Mouse (Mus musculus) lung, postnatal 14 days (tissue): ENCODE results near the gene Cacnb1.

Experiments
- DNase-seq: peaks from one replicate; pipeline ENCODE4 v3.0.0; 2021

Cacnb1 gene

DNA sequence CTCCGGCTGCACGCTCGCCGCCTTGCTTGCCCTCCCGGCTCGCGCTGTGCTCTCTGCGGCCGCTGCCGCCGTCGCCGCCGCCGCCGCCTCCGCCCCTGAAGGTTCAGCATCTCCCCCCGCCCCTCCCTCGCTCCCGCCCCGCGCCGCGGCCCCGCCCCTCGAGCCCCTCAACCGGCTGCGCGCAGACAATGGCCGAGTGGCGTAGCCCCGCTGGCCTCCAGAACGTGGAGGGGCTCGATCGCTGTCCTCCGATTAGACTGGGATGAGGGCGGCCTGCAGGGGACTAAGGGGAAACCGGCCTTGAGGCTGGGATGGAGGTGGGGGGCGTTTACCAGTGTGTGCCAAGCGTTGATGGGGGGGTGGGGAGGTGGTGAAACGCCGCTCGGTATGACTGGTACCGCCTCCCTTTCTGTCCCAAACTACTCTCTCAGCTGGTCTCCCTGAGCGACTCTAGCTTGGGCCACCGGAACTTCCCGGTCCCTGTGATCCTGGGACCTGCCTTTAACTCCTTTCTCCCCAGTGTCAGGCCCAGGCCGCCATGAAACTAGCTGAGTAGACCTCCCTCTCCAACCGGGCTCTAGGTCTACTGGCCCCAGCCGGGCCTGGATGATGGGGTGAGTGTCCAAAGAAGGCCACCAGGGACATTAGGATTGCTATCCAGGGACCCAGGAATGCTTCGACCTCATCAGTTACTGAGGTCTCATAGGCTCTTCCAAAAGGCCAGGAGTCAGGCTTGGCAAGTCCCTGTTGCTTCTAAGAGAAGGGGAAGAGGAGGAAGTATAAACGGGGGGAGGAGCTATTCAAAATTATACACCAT lies at the start of gene Cacnb1:
TSS of gene Cacnb1 (minus strand) at position 480 of the 817 bp plus-strand sequence.
- DNase-seq = peak; percentile 75

DNA sequence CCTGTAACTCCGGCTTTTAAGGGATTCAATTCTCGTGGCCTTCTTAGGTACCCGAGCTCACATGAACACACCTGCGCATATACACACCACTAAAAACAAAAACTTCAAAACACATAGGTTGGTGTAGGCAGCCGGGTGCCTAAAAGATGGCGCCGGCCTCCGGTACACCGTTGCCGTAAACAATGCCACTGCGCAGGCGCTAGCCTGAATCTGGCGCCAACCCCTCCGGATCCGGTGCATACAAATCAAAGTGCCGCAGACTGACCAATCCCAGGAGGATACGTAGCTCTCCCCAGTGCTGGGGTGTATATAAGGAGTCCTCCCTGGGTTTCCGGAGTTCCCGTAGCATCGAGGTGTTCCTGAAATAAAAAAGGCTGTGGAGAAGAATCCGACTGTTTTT lies 44.4 kb upstream of the Cacnb1 start:
- no peak for DNase-seq

- no peak for DNase-seq
Measured at GRCm38 (mm10) chr11:98066201-98066600, 43.4 kb upstream of the Cacnb1 start.

DNA sequence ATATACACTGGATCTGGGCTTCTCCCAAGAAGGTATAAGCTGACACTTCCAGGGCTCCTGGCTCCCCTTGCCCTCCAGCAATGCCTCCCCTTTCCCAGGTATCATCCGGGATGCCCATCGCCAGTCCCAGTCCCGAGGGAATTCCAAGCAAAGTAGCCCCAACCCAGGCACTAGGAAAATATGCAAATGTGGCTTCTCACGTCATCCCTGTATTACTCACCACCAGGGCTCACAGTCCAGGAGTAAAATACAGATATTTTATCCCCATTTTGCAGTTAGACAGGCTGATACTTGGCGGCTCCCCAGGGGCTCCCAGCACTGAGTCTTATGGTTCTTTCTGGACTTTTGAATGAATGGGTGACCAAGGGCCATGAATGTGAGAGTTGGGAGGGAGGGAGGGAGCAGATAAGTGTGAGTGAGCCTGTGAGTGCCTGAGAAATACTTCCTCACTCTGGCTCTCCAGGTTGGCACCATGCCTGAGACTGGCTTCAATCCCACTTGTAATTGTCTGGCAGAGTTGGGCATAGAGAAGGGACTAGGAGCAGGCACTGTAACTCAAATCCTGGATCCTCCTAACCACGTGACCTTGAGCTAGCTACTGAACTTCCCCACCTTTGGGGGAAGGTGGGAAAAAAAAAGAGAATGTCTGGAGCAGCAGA lies 39.2 kb upstream of the Cacnb1 start:
- DNase-seq = peak; percentile 68

DNA sequence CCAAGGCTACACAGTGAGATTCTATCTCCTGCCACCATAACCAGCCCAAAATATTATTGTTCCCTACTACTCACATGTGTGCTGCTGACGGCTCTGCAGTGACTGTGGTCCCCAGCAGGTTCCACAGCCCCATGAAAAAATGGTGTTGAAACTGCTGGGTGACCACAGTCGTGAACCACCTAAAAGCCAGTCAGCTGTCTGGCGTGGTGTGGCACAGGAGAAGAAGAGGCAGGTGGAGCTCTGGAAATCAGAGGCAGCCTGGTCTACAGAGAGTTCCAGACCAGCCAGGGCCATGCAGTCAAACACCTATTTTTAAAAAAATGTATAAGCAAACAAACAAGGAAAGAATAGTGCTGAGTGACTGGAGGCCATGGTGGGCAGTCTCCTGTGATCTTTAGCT lies 38.6 kb upstream of the Cacnb1 start:
- DNase-seq = no peak

DNA sequence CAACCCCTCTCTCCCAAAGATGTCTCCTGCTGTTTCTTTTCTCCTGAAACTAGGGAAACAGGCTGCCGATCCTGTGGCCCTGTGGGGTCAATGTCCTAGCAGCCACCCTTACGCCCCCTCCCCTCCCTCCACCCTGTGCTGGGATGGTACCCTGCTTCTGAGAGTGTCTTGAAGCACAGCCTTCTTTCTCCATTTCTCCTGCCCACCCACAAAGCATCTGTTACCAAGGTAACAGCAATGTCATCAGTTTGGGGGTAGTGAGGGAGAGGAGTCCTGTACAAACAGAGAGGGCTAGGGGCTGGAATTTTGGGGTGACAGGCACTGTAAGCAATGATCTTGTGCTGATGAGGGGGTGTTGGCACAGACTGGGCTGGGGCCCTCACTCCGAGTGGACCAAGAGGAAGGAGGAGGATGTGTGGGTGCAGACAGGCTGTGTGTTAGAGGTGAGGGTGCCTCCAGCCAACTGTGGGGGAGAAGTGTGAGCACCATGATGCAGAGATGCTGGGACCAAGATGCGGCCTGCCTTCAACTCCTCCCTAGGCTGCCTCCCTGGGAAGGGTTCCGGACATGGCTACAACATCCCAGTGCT lies 37.4 kb upstream of the Cacnb1 start:
- DNase-seq = no peak

DNA sequence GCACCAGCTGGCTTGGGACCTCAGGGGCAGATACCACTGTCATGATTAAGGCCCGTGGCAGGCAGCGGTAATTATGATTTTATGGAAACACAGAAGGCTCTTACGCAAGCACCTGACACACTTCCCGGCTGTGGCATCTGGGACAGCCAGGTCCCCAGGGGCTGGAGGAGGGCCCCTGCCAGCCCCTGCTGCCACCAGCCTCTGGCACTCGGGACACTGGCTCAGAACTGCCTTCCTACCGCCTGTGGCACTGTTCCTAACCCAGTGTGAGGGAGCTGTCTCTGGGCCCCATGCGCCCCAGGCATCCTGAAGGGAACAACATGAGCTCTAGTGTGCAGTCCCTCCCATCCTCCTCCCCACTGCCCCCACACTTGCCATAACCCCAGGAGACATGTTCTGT lies 36.8 kb upstream of the Cacnb1 start:
- no peak for DNase-seq

GRCm38 (mm10) chr11:98057998-98058397 lies 35.2 kb upstream of the Cacnb1 start:
- no peak for DNase-seq

GRCm38 (mm10) chr11:98057466-98057865 lies 34.6 kb upstream of the Cacnb1 start:
- DNase-seq = no peak

GRCm38 (mm10) chr11:98052989-98053834 lies 30.4 kb upstream of the Cacnb1 start, which contains the start of gene Stac2:
Stac2 (minus strand) TSS chr11:98053462.
- DNase-seq = peak; percentile 66

- no peak for DNase-seq
Measured at GRCm38 (mm10) chr11:98052129-98052988, 29.5 kb upstream of the Cacnb1 start.

- DNase-seq = no peak
Measured at GRCm38 (mm10) chr11:98051611-98052128, 28.8 kb upstream of the Cacnb1 start.

- no peak for DNase-seq
Measured at GRCm38 (mm10) chr11:98050940-98051339, 28.1 kb upstream of the Cacnb1 start.

DNA sequence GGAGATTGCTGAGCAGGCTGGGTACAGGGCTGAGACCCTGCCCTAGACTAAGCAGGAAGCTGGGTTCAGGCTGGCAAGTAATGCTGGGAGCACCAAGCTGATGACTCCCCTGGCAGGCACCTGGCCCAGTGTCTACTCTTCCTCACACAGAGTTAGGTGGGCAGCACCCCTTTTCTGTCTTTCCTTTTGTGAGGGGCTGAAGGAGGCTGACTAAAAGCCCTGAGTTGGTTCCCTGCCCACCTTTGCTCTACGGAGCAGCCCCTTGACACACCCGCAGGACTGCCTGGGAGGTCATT lies 27.6 kb upstream of the Cacnb1 start:
- no peak for DNase-seq

GRCm38 (mm10) chr11:98049672-98050519 lies 27.1 kb upstream of the Cacnb1 start:
- DNase-seq = no peak

DNA sequence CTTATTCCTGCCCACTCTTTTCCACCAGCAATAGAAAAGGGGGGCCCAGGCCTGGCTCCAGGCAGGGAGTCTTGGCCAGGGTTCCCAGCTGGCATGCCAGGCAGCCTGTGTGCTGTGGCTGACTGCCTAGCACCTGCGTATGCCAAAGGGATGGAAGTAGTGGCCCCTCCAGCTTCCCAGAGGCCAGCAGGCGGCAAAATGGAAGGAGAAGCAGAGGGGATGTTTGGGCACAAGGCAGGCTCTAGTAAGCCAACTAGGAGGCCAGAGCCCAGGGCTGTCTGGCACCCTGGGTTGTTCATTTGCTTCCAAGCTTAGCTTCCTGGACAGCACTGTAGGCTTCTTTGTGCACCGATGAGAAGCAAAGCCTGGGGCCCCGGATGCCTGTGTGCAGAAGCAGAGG lies 24.9 kb upstream of the Cacnb1 start:
- DNase-seq = no peak

DNA sequence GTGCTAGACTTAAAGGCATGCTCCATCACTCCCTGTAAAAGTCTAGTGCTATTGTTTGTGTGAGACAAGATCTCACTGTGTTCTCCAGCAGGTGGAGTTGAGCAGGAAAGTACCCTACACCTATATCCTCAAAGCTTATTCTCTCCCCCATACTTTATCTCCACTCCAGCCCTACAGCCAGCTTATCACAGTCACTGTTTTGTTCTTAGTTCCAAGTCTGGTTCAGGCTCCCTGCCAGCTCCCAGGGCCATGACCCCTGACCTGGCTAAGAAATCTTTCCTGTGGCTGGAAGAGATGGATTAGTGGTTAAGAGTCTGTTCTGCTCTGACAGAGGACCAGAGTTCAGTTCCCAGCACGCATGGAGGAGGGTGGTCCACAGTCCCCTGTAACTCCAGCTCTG lies 23.6 kb upstream of the Cacnb1 start:
- DNase-seq = no peak

DNA sequence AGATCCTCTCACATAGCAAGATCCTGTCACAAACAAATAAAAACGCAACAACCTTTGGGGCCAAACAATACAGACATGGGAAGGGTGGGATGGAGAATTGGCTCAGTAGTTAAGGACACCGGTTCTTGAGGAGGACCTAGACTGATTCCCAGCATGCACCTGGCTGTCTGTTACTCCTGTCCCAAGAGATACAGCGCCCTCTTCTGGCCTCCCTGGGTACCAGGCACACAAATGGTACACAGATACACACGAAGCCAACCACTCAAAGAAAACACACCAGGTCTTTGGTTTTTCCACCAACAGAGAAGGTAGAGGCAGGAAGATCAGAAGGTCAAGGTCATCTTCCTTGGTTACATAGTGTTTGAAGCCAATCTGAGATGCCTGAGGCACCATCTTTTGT lies 22.8 kb upstream of the Cacnb1 start:
- DNase-seq = no peak

- DNase-seq = no peak
Measured at GRCm38 (mm10) chr11:98044074-98044473, 21.2 kb upstream of the Cacnb1 start.

DNA sequence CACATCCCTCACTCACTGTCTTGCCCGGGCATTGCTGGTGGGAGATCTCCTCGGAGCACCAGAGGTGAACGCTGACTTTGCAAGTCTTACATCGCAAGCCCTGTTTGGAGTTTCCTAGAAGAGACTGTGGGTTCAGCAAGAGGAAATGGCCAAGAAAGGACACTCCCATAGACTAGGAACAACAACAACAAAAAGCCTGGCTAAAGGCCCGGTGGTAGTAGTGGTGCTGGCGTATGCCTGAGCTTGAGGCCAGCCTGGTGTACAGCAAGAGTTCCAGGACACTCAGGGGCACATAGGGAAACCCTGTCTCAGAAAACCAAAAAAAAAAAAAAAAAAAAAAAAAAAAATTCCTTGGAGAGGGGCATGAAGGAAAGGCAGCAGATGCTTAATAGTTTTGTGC lies 19.9 kb upstream of the Cacnb1 start:
- peak; percentile 42 for DNase-seq

GRCm38 (mm10) chr11:98040975-98041374 lies 18.1 kb upstream of the Cacnb1 start:
- DNase-seq = no peak
